Mouse (Mus musculus) cerebellum, adult 2 months (tissue): ENCODE results near the gene Masp1. TPM values are rescaled to one million over a fixed set of nuclear protein-coding genes. Genes with fewer than 3 reads are reported as not detected.

Source experiments
- DNase-seq, 2 experiments: peaks; one replicate each; pipeline ENCODE4 v3.0.0; 2021
- H3K27ac ChIP-seq: fragments of 200-500 bp; 2 replicates; pipeline ENCODE4 v1.5.1; 2012; ENCODE audit warnings: low read length, control low read depth, inconsistent platforms; ENCODE audit not compliant: insufficient read depth
- H3K27me3 ChIP-seq: fragments of 200-500 bp; 2 replicates; pipeline ENCODE4 v1.6.1; 2012; ENCODE audit warnings: inconsistent platforms, mild to moderate bottlenecking, low read length, moderate library complexity; ENCODE audit not compliant: control insufficient read depth, insufficient read depth
- H3K4me1 ChIP-seq: fragments of 200-500 bp; 2 replicates; pipeline ENCODE4 v1.6.1; 2011; ENCODE audit warnings: low read length; ENCODE audit not compliant: control insufficient read depth, insufficient read depth
- H3K4me3 ChIP-seq: fragments of 200-500 bp; replicated peaks from 2 replicates; pipeline ENCODE3; 2011; ENCODE audit warnings: mild to moderate bottlenecking, low read depth, low read length, control low read depth; ENCODE audit not compliant: insufficient read depth
- CTCF ChIP-seq: fragments of 200-500 bp; IDR thresholded peaks from 2 replicates; pipeline ENCODE4 v1.5.1; 2011; ENCODE audit warnings: low read depth, mild to moderate bottlenecking, control low read depth, low read length, moderate library complexity, borderline replicate concordance; ENCODE audit not compliant: insufficient read depth
- POLR2A ChIP-seq: fragments of 200-500 bp; IDR thresholded peaks from 2 replicates; pipeline ENCODE4 v1.6.1; 2011; ENCODE audit warnings: low read length, control low read depth, borderline replicate concordance; ENCODE audit not compliant: insufficient read depth
- WGBS: fragments of 180-500 bp; shearing (Covaris S2); methylation state at CpG from one replicate; pipeline ENCODE4 v1.1.7; 2018; 5-methylcytosine and 5-hydroxymethylcytosine counted together
- polyA plus RNA-seq: library from polyadenylated mRNA; depleted of rRNA; stranded (reverse); fragments of >200 nt; gene quantifications from 2 replicates; pipeline ENCODE4 v1.2.3, GENCODE M21; 2012

Gene Masp1
- polyA plus RNA-seq, 1 experiment, result 13.7 TPM

GRCm38 (mm10) chr16:23497881-23498280 is 22.7 kb downstream of the Masp1 start:
- H3K27ac ChIP-seq, result no peak overlapping the region
- DNase-seq, result no peak
- H3K4me3 ChIP-seq, result no peak overlapping the region
- H3K4me1 ChIP-seq, result no peaks in the 10 kb centered on the region
- no peak for TF ChIP-seq POLR2A
- no peak for TF ChIP-seq CTCF
- WGBS, result 74% methylated on average over 1 of the region's 1 CpGs
- H3K27me3 ChIP-seq, result no peaks in the 10 kb centered on the region

- Histone ChIP-seq H3K27ac (no peak overlapping the region; the same call in 1 of the 2 replicates), H3K27me3 (no peaks in the 10 kb centered on the region), H3K4me1 (no peaks in the 10 kb centered on the region), H3K4me3 (no peak overlapping the region)
- TF ChIP-seq CTCF (no peak), POLR2A (no peak)
- DNase-seq, result no peak
- 33% methylated on average over 3 of the region's 3 CpGs for WGBS
Observed at GRCm38 (mm10) chr16:23497440-23497839, 23.2 kb downstream of the Masp1 start.

GRCm38 (mm10) chr16:23496245-23496924 is 24.2 kb downstream of the Masp1 start:
- Histone ChIP-seq H3K4me3 (no peak overlapping the region), H3K4me1 (no peaks in the 10 kb centered on the region), H3K27me3 (no peaks in the 10 kb centered on the region), H3K27ac (no peak overlapping the region)
- TF ChIP-seq POLR2A (no peak), CTCF (no peak)
- 65% methylated on average over 8 of the region's 8 CpGs for WGBS
- no peak for DNase-seq

- no peak for DNase-seq
- WGBS, result 84% methylated on average over 4 of the region's 4 CpGs
- no peak for TF ChIP-seq POLR2A
- TF ChIP-seq CTCF, result no peak
- Histone ChIP-seq H3K4me1 (no peaks in the 10 kb centered on the region), H3K27ac (no peak overlapping the region), H3K4me3 (no peak overlapping the region), H3K27me3 (no peaks in the 10 kb centered on the region)
Observed at GRCm38 (mm10) chr16:23492783-23493182, 27.8 kb downstream of the Masp1 start.

GRCm38 (mm10) chr16:23483292-23483691 is 37.3 kb downstream of the Masp1 start:
- 78% methylated on average over 10 of the region's 10 CpGs for WGBS
- Histone ChIP-seq H3K4me3 (no peak overlapping the region), H3K27ac (no peak overlapping the region), H3K27me3 (no peaks in the 10 kb centered on the region), H3K4me1 (no peaks in the 10 kb centered on the region)
- DNase-seq, result no peak
- no peak for TF ChIP-seq POLR2A
- no peak for TF ChIP-seq CTCF

- 93% methylated on average over 12 of the region's 12 CpGs for WGBS
- H3K4me3 ChIP-seq, result no peak overlapping the region
- H3K27me3 ChIP-seq, result no peaks in the 10 kb centered on the region
- H3K4me1 ChIP-seq, result no peaks in the 10 kb centered on the region
- no peak for DNase-seq
- no peak overlapping the region for H3K27ac ChIP-seq
- no peak for TF ChIP-seq POLR2A
- TF ChIP-seq CTCF, result no peak
Observed at GRCm38 (mm10) chr16:23482846-23483245, 37.8 kb downstream of the Masp1 start.

- WGBS, result 53% methylated on average over 3 of the region's 3 CpGs
- DNase-seq, result no peak
- TF ChIP-seq POLR2A (no peak), CTCF (no peak)
- Histone ChIP-seq H3K4me1 (no peaks in the 10 kb centered on the region), H3K27me3 (no peaks in the 10 kb centered on the region), H3K27ac (no peak overlapping the region), H3K4me3 (no peak overlapping the region)
Observed at GRCm38 (mm10) chr16:23482218-23482617, 38.4 kb downstream of the Masp1 start.

GRCm38 (mm10) chr16:23479872-23480603 is 40.6 kb downstream of the Masp1 start:
- no peaks in the 10 kb centered on the region for H3K4me1 ChIP-seq
- no peak for TF ChIP-seq POLR2A
- no peak for TF ChIP-seq CTCF
- DNase-seq, result no peak
- H3K27ac ChIP-seq, result no peak overlapping the region
- WGBS, result 40% methylated on average over 7 of the region's 7 CpGs
- H3K27me3 ChIP-seq, result no peaks in the 10 kb centered on the region
- H3K4me3 ChIP-seq, result no peak overlapping the region

- Histone ChIP-seq H3K4me1 (no peaks in the 10 kb centered on the region), H3K27me3 (no peaks in the 10 kb centered on the region), H3K27ac (no peak overlapping the region), H3K4me3 (no peak overlapping the region)
- no peak for TF ChIP-seq POLR2A
- no peak for TF ChIP-seq CTCF
- DNase-seq, result no peak
Observed at GRCm38 (mm10) chr16:23476598-23476997, 44.0 kb downstream of the Masp1 start.
